Mouse (Mus musculus): ENCODE data around the gene Ttc1. TPM values are rescaled to one million over a fixed set of nuclear protein-coding genes. Genes with fewer than 3 reads are reported as not detected.

Gene Ttc1
- polyA plus RNA-seq, 1 experiment from 2014 or later = 83.8 TPM

DNA sequence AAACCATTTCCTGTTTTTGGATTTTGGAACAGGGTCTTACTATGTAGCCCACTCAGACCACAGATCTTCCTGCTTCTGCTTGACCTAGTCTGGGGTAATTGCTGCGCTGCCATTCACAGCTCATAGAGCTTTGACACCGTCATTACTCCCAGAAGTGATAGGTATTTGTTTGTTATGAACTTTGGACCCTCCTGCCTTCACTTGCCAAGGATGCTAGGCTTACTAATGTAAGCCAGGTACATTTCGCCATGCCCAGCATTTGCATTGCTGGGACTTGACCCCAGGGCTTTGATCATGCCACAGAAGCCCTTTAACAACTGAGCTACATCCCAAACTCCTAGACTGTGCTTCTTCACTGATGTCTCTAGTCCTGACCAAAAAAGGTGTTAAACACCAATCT is 47.5 kb downstream of the Ttc1 start:
- no peaks in the 10 kb centered on the region for H3K9me3 ChIP-seq
- H3K4me1 ChIP-seq = no peaks in the 10 kb centered on the region
- no peak overlapping the region for H3K4me3 ChIP-seq
- no peak overlapping the region for H3K4me2 ChIP-seq (replicated peaks)
- H3K27ac ChIP-seq (replicated peaks) = no peak overlapping the region
- no peak for ATAC-seq (replicated peaks)
- H3K9ac ChIP-seq (replicated peaks) = no peak overlapping the region
- peaks cover 27% of the 10 kb centered on the region for H3K36me3 ChIP-seq
- no peaks in the 10 kb centered on the region for H3K27me3 ChIP-seq
- 96% methylated on average over 3 of the region's 3 CpGs for WGBS

- peaks cover 24% of the 10 kb centered on the region; the same call in 1 of the 2 replicates for H3K36me3 ChIP-seq
- no peak overlapping the region for H3K4me3 ChIP-seq
- no peak for ATAC-seq (replicated peaks)
- H3K27ac ChIP-seq (replicated peaks) = no peak overlapping the region
- 92% methylated on average over 5 of the region's 5 CpGs for WGBS
- H3K4me2 ChIP-seq (replicated peaks) = no peak overlapping the region
- no peaks in the 10 kb centered on the region for H3K27me3 ChIP-seq
- no peak overlapping the region for H3K9ac ChIP-seq (replicated peaks)
- H3K9me3 ChIP-seq = no peaks in the 10 kb centered on the region
- H3K4me1 ChIP-seq = no peaks in the 10 kb centered on the region
Measured at GRCm38 (mm10) chr11:43698621-43699020, 49.2 kb downstream of the Ttc1 start.

DNA sequence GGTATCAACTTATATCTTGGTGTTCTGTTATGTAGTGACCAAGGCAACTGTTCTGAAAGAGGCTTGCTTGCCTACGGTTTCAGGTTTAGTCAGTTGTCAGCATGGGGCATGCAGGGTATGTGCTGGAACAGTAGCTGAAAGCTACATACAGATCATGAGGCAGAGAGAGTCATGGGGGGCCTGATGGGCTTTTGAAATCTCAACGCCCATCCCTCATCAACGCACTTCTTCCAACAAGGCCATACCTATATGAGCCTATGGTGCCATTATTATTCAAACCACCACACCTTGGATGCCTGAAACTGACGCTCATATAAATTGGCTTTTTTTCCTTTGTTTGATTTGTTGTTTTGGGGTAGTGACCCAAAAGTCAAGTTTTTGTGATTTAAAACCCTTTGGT is 51.2 kb downstream of the Ttc1 start:
- Histone ChIP-seq H3K27ac (replicated peaks) (no peak overlapping the region), H3K36me3 (peaks cover 37% of the 10 kb centered on the region), H3K4me3 (no peak overlapping the region), H3K27me3 (no peaks in the 10 kb centered on the region), H3K4me1 (no peaks in the 10 kb centered on the region), H3K9ac (replicated peaks) (no peak overlapping the region), H3K4me2 (replicated peaks) (no peak overlapping the region), H3K9me3 (no peaks in the 10 kb centered on the region)
- ATAC-seq (replicated peaks) = no peak
- 81% methylated on average over 4 of the region's 4 CpGs for WGBS

DNA sequence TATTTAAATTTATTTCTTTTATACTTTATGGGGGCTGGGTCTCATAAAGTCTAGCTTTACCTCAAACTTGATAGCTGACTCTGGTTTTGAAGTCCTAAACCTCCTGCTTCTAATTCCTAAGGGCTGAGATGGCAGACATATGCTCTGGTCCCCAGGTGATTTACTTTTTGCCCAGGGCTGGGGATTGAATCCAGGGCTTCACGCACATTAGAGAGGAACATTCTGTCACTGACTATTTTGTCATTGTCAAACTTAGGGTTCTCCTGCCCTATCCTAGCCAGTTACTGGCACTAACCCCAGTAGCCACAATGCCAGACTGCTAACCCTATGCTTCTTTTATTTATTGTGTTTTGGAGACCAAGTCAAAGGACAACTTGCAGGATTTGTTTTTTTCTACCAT is 59.0 kb downstream of the Ttc1 start:
- no peaks in the 10 kb centered on the region for H3K9me3 ChIP-seq
- no peak overlapping the region for H3K27ac ChIP-seq (replicated peaks)
- no peak for ATAC-seq (replicated peaks)
- no peak overlapping the region for H3K4me3 ChIP-seq
- H3K36me3 ChIP-seq = peaks cover 37% of the 10 kb centered on the region
- H3K4me2 ChIP-seq (replicated peaks) = no peak overlapping the region
- WGBS = 94% methylated on average over 1 of the region's 1 CpGs
- no peaks in the 10 kb centered on the region for H3K27me3 ChIP-seq
- H3K4me1 ChIP-seq = peaks cover 22% of the 10 kb centered on the region
- no peak overlapping the region for H3K9ac ChIP-seq (replicated peaks)

- Histone ChIP-seq H3K4me1 (peaks cover 41% of the 10 kb centered on the region), H3K4me2 (replicated peaks) (peak overlapping the region; percentile 61), H3K4me3 (peak overlapping the region; percentile 70), H3K9ac (replicated peaks) (peak overlapping the region; percentile 92), H3K36me3 (peaks cover 12% of the 10 kb centered on the region; the same call in 1 of the 2 replicates), H3K27ac (replicated peaks) (peak overlapping the region; percentile 96), H3K27me3 (no peaks in the 10 kb centered on the region), H3K9me3 (no peaks in the 10 kb centered on the region)
- under 1% methylated on average over 69 of the region's 72 CpGs for WGBS
- ATAC-seq (replicated peaks) = peak; percentile 41
Measured at GRCm38 (mm10) chr11:43682415-43683217, 65.2 kb downstream of the Ttc1 start.

- H3K9ac ChIP-seq (replicated peaks) = peak within 1 kb of the TSS; percentile 92
- H3K27ac ChIP-seq (replicated peaks) = peak within 1 kb of the TSS; percentile 96
- peaks cover 10% of the 10 kb centered on the region; the same call in 1 of the 2 replicates for H3K36me3 ChIP-seq
- peak; percentile 100 for ATAC-seq (replicated peaks)
- H3K9me3 ChIP-seq = no peaks in the 10 kb centered on the region
- no peaks in the 10 kb centered on the region for H3K27me3 ChIP-seq
- under 1% methylated on average over 74 of the region's 87 CpGs for WGBS
- H3K4me3 ChIP-seq = peak within 1 kb of the TSS; percentile 70
- peak within 1 kb of the TSS; percentile 61 for H3K4me2 ChIP-seq (replicated peaks)
- peaks cover 38% of the 10 kb centered on the region for H3K4me1 ChIP-seq
Measured at GRCm38 (mm10) chr11:43681472-43682414, 66.1 kb downstream of the Ttc1 start, which contains the start of gene Pwwp2a. TSS of gene Pwwp2a (plus strand) at chr11:43681998.

Other genes starting within 250 kb of the Ttc1 start
- 11.7 and 13.5 TPM in 2 replicates for gene Ccnjl, start 219.2 kb downstream of the Ttc1 start, polyA plus RNA-seq (2015; fragmentation: Nextera tagmentation; extraction: Ambion mirVana)
- 2.9 and 3.6 TPM in 2 replicates for gene 4933415A04Rik, start 161.0 kb downstream of the Ttc1 start, polyA plus RNA-seq (2015; fragmentation: Nextera tagmentation; extraction: Ambion mirVana)
- not detected in 2 replicates for gene Fabp6, start 146.5 kb downstream of the Ttc1 start, polyA plus RNA-seq (2015; fragmentation: Nextera tagmentation; extraction: Ambion mirVana)
- 28.8 and 33.4 TPM in 2 replicates for gene Pwwp2a, start 66.0 kb downstream of the Ttc1 start, polyA plus RNA-seq (2015; fragmentation: Nextera tagmentation; extraction: Ambion mirVana)
- 0.92 and 1.4 TPM in 2 replicates for gene Adra1b, start 153.2 kb upstream of the Ttc1 start, polyA plus RNA-seq (2015; fragmentation: Nextera tagmentation; extraction: Ambion mirVana)